Mouse (Mus musculus) E14TG2a.4 (cell line): Measurements from ENCODE around the gene Intu.

Source experiments
- CTCF ChIP-seq: conservative IDR thresholded peaks from 2 replicates; pipeline ENCODE4 v1.5.1; 2014; ENCODE audit warnings: low read length
- NANOG ChIP-seq: IDR thresholded peaks from 2 replicates; pipeline ENCODE4 v1.6.1; 2014; ENCODE audit warnings: borderline replicate concordance, low read length, mixed read lengths
- POU5F1 ChIP-seq: IDR thresholded peaks from 2 replicates; pipeline ENCODE4 v1.6.1; 2014; ENCODE audit warnings: low read length, borderline replicate concordance

GRCm38 (mm10) chr3:40518240-40518639 lies 12.8 kb upstream of the Intu start:
- TF ChIP-seq POU5F1 (no peak), CTCF (no peak), NANOG (no peak)
